Mouse (Mus musculus) CH12.LX (cell line): ENCODE results near the gene Cbfb.

Experiments used
- CHD2 ChIP-seq: IDR thresholded peaks from 2 replicates; pipeline ENCODE4 v1.6.1; 2011; ENCODE audit warnings: low read length, improper control_type of control experiment
- CTCF ChIP-seq, 2 experiments: IDR thresholded peaks in 1 of 2; conservative IDR thresholded peaks in 1 of 2; 2 replicates each; pipeline ENCODE4 v1.5.1; 2011 to 2012; ENCODE audit warnings: low read depth in 2 of 2, low read length in 2 of 2, improper control_type of control experiment in 1 of 2, inconsistent platforms in 1 of 2, mild to moderate bottlenecking in 1 of 2, moderate library complexity in 1 of 2
- MAZ ChIP-seq: IDR thresholded peaks from 2 replicates; pipeline ENCODE4 v1.6.1; 2012; ENCODE audit warnings: low read depth, mild to moderate bottlenecking, inconsistent platforms, low read length, improper control_type of control experiment, moderate library complexity
- POLR2A ChIP-seq: IDR thresholded peaks from 2 replicates; pipeline ENCODE4 v1.6.1; 2011; ENCODE audit warnings: low read depth, mild to moderate bottlenecking, improper control_type of control experiment, low read length
- SIN3A ChIP-seq: IDR thresholded peaks from 2 replicates; pipeline ENCODE4 v1.6.1; 2012; ENCODE audit warnings: low read length, improper control_type of control experiment, inconsistent platforms
- TCF12 ChIP-seq: IDR thresholded peaks from 2 replicates; pipeline ENCODE4 v1.6.1; 2014; ENCODE audit warnings: low read depth, mild to moderate bottlenecking, inconsistent platforms, low read length, improper control_type of control experiment
- USF1 ChIP-seq: IDR thresholded peaks from 2 replicates; pipeline ENCODE4 v1.6.1; 2014; ENCODE audit warnings: low read depth, mild to moderate bottlenecking, inconsistent platforms, low read length, improper control_type of control experiment
- ZC3H11A ChIP-seq: IDR thresholded peaks from 2 replicates; pipeline ENCODE4 v1.6.1; 2012; ENCODE audit warnings: low read depth, mild to moderate bottlenecking, inconsistent platforms, low read length, improper control_type of control experiment
- ZKSCAN1 ChIP-seq: IDR thresholded peaks from 2 replicates; pipeline ENCODE4 v1.6.1; 2012; ENCODE audit warnings: low read depth, inconsistent platforms, low read length, improper control_type of control experiment, borderline replicate concordance

DNA sequence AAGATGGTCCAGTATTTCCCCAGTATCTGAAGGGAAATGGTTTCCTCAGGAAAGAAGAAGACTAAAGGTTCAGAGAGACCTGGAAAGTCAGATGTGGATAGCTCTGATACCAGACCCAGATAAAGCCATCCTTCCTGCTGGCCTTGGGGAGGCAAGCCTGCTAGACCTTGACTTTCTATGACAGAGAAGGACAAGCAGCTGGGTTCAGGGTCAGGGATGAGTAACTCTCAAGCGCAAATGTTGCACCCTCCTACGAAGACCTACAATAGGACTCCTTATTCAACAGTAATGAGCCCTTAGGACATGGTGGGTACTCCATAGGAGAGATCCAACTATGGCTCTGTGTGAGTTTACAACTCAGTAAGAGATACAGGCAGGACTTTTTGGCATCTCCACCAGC is 5.3 kb upstream of the Cbfb start:
- TF ChIP-seq POLR2A (no peak), ZKSCAN1 (no peak), USF1 (no peak), MAZ (no peak), CTCF (conservative IDR thresholded peaks at IDR 0.05 in 1 of 2, IDR thresholded peaks at IDR 0.05 in 1 of 2; ENCODE audit: low read depth in 2 of 2, low read length in 2 of 2) (no peak), SIN3A (no peak), TCF12 (no peak), CHD2 (no peak), ZC3H11A (no peak)
